Mouse (Mus musculus): ENCODE results near the gene Trak1.

DNA sequence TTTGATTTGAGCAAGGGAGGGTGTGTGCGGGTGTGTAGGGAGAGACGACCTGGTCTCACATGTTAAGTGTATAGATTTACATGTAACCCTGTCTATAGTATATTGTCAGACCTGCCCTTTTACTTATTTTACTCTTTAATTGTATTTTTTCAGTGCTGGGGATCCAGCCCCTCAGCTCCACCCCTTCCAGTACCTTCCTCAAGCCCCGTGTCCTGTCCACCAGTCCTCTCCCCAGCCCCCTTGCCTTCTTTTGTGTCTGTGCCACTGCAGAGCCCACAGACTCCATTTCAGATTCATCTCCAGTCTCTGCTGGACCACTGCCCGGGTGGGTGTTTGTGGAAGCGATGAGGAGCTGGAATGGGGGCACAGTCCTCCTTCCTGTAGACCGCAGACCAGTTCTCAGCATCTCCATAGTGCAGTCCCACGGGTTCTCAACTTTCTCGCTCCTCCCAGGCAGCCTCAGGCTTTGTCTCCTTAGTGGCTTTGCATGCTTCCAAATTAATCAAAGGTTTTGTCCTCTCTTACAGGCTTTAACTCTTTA lies 37.1 kb downstream of the Trak1 start:
- TF ChIP-seq CTCF (IDR thresholded peaks at IDR 0.05; ENCODE audit: low read depth) (no peak), EP300 (IDR thresholded peaks at IDR 0.05; ENCODE audit: low read depth) (no peak)

Measured in liver, embryonic 14.5 days (tissue).